Mouse (Mus musculus) urinary bladder, postnatal 25 days (tissue): ENCODE data around the gene Coro6.

Experiments used
- DNase-seq: peaks from one replicate; pipeline ENCODE4 v3.0.0; 2022; ENCODE audit warnings: low spot score

Gene Coro6

GRCm38 (mm10) chr11:77462283-77463100 is at the start of gene Coro6:
TSS of gene Coro6 (plus strand) at chr11:77462411.
- peak; percentile 74 for DNase-seq

GRCm38 (mm10) chr11:77414141-77414839 is 47.9 kb upstream of the Coro6 start:
- no peak for DNase-seq

- DNase-seq = no peak
These were observed 45.8 kb upstream of the Coro6 start for GRCm38 (mm10) chr11:77416212-77417000.

GRCm38 (mm10) chr11:77418021-77418420 is 44.2 kb upstream of the Coro6 start:
- no peak for DNase-seq

- no peak for DNase-seq
These were observed 38.9 kb upstream of the Coro6 start for GRCm38 (mm10) chr11:77423175-77423859.

GRCm38 (mm10) chr11:77428446-77428845 is 33.8 kb upstream of the Coro6 start:
- no peak for DNase-seq

- DNase-seq = no peak
These were observed 25.2 kb upstream of the Coro6 start for GRCm38 (mm10) chr11:77437026-77437425.

GRCm38 (mm10) chr11:77440081-77440480 is 22.1 kb upstream of the Coro6 start:
- DNase-seq = no peak

- no peak for DNase-seq
These were observed 21.2 kb upstream of the Coro6 start for GRCm38 (mm10) chr11:77441020-77441419.

GRCm38 (mm10) chr11:77442186-77443170 is 19.7 kb upstream of the Coro6 start:
- DNase-seq = no peak

GRCm38 (mm10) chr11:77444939-77445338 is 17.3 kb upstream of the Coro6 start:
- DNase-seq = no peak

GRCm38 (mm10) chr11:77446628-77447041 is 15.6 kb upstream of the Coro6 start:
- DNase-seq = peak; percentile 31

- no peak for DNase-seq
These were observed 13.0 kb upstream of the Coro6 start for GRCm38 (mm10) chr11:77449224-77449623.

GRCm38 (mm10) chr11:77451670-77452069 is 10.5 kb upstream of the Coro6 start:
- no peak for DNase-seq

GRCm38 (mm10) chr11:77453388-77453787 is 8.8 kb upstream of the Coro6 start:
- DNase-seq = no peak

- no peak for DNase-seq
These were observed 6.3 kb upstream of the Coro6 start for GRCm38 (mm10) chr11:77455770-77456510.

- no peak for DNase-seq
These were observed 5.3 kb upstream of the Coro6 start for GRCm38 (mm10) chr11:77456866-77457265.

GRCm38 (mm10) chr11:77461856-77462255 is 355 bp upstream of the Coro6 start:
- DNase-seq = no peak

GRCm38 (mm10) chr11:77463101-77463445 is 862 bp downstream of the Coro6 start:
- DNase-seq = no peak

- DNase-seq = no peak
These were observed 1.6 kb downstream of the Coro6 start for GRCm38 (mm10) chr11:77463786-77464185.
